Mouse (Mus musculus) forebrain, postnatal 0 days (tissue): Measurements from ENCODE around the gene Ccdc88c. TPM values are rescaled to one million over a fixed set of nuclear protein-coding genes. Genes with fewer than 3 reads are reported as not detected.

Experiments
- ATAC-seq: fragments of 200-750 bp; cut with Nextera tagmentation; 2 replicates; pipeline ENCODE4 v1.8.0; 2017; ENCODE audit warnings: mild to moderate bottlenecking, moderate library complexity
- DNase-seq: peaks from one replicate; pipeline ENCODE4 v3.0.0-alpha.2; 2015
- H3K27ac ChIP-seq: fragments of 300-500 bp; sonication (generic); 2 replicates; pipeline ENCODE4 v1.5.1; 2014; ENCODE audit warnings: low read depth, mild to moderate bottlenecking, antibody characterized with exemption, low read length, moderate library complexity, mixed read lengths
- H3K27me3 ChIP-seq: fragments of 300-500 bp; sonication (generic); 2 replicates; pipeline ENCODE4 v1.6.1; 2014; ENCODE audit warnings: mild to moderate bottlenecking, low read length, mixed read lengths; ENCODE audit not compliant: insufficient read depth
- H3K36me3 ChIP-seq: fragments of 300-500 bp; sonication (generic); 2 replicates; pipeline ENCODE4 v1.6.1; 2014; ENCODE audit warnings: mild to moderate bottlenecking, moderate library complexity; ENCODE audit not compliant: insufficient read depth
- H3K4me1 ChIP-seq: fragments of 300-500 bp; sonication (generic); 2 replicates; pipeline ENCODE4 v1.6.1; 2014; ENCODE audit warnings: antibody characterized with exemption; ENCODE audit not compliant: insufficient read depth
- H3K4me2 ChIP-seq: fragments of 300-500 bp; sonication (generic); 2 replicates; pipeline ENCODE4 v1.6.1; 2014; ENCODE audit warnings: low read depth, mild to moderate bottlenecking, moderate library complexity
- H3K4me3 ChIP-seq: fragments of 300-500 bp; sonication (generic); 2 replicates; pipeline ENCODE4 v1.5.1; 2014; ENCODE audit warnings: low read depth, low read length, mixed read lengths
- H3K9ac ChIP-seq: fragments of 300-500 bp; sonication (generic); 2 replicates; pipeline ENCODE4 v1.6.1; 2014; ENCODE audit warnings: mild to moderate bottlenecking
- H3K9me3 ChIP-seq: fragments of 300-500 bp; sonication (generic); 2 replicates; pipeline ENCODE4 v1.6.1; 2016; ENCODE audit warnings: low read length
- CTCF ChIP-seq: sonication (generic); IDR thresholded peaks from 2 replicates; pipeline ENCODE4 v1.5.1; 2016; ENCODE audit warnings: antibody characterized with exemption, control low read depth, low read depth
- WGBS: fragments of 180-500 bp; shearing (Covaris S2); extraction: QIAGEN DNeasy Blood & Tissue Kit; methylation state at CpG from one replicate; pipeline ENCODE4 v1.1.7; 2014; 5-methylcytosine and 5-hydroxymethylcytosine counted together
- polyA plus RNA-seq: library from polyadenylated mRNA; unstranded; fragments of >200 nt; fragmentation: Nextera tagmentation; extraction: Ambion mirVana; gene quantifications from 2 replicates; pipeline ENCODE4 v1.2.1, GENCODE M21; 2015
- total RNA-seq: library from RNA; depleted of rRNA; stranded (reverse); fragments of >200 nt; gene quantifications from 2 replicates; pipeline ENCODE4 v1.2.3, GENCODE M21; 2014

Gene Ccdc88c
- total and polyA plus RNA-seq, 2 experiments from 2014 or later: 14.6 to 31.5 TPM

DNA sequence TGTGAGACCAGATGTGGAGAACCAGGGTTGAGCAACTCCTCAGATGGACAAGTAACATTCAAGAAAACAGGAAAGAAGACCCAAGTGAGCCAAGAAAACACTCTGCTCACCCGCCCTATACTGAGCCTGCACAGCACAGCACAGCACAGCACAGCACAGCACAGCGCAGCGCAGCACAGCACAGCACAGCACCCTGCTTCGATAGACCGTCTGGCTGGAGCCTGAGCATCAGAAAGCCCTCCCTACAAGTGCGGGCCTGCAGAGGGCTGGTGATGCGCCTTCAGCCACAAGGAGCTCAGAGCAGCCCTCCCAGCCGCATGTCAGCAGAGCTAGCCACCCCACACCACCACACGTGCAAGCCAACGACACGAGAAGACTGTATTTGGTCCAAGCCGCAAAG, 61.5 kb downstream of the Ccdc88c start:
- peaks cover 22% of the 10 kb centered on the region; the same call in 1 of the 2 replicates for H3K36me3 ChIP-seq
- TF ChIP-seq CTCF: no peak
- no peak for DNase-seq
- H3K9me3 ChIP-seq: no peaks in the 10 kb centered on the region
- WGBS: 97% methylated on average over 12 of the region's 12 CpGs
- no peak overlapping the region for H3K9ac ChIP-seq
- no peaks in the 10 kb centered on the region for H3K27me3 ChIP-seq
- no peak overlapping the region for H3K4me2 ChIP-seq
- no peak for ATAC-seq
- no peaks in the 10 kb centered on the region for H3K4me1 ChIP-seq
- H3K27ac ChIP-seq: no peak overlapping the region
- H3K4me3 ChIP-seq: no peak overlapping the region

DNA sequence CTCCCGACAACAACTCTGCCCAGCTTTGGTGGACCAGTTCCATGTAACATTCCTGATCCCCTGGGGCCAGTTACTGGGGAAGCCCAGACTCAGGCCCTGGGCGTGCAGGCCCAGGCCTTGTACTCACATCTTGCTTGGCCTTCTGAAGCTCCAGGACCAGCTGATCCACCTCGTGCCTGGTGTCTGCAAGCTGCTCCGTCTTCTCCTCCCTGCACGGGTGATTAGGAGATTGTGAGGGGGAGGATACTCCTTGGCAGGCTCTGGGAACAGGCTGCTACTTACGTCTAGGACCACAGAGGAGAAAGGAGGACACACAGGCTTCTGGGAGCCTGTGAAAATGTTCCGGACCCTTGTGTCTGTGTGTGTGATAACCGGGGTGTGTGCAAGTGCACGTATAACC, 62.6 kb downstream of the Ccdc88c start:
- WGBS: 88% methylated on average over 9 of the region's 9 CpGs
- Histone ChIP-seq H3K36me3 (peaks cover 22% of the 10 kb centered on the region; the same call in 1 of the 2 replicates), H3K9me3 (no peaks in the 10 kb centered on the region), H3K4me1 (no peaks in the 10 kb centered on the region), H3K4me3 (no peak overlapping the region), H3K9ac (no peak overlapping the region), H3K27ac (no peak overlapping the region), H3K4me2 (no peak overlapping the region), H3K27me3 (no peaks in the 10 kb centered on the region)
- TF ChIP-seq CTCF: no peak
- DNase-seq: no peak
- ATAC-seq: no peak

DNA sequence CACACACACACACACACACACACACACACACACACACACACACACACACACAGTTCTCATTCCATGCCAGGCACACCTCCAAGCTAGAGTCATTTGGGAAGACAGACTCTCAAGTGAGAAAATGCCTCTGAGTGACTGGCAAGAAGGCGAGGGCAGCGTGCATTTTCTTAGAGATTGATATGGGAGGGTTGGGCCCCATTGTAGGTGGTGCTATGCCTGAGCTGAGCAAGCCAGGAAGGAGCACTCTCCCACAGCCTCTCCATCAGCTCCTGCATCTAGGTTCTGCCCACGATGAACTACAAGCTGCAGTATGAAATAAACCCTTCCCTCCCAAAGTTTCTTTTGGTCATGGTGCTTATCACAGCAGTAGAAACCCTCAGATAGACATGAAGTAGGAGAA, 63.6 kb downstream of the Ccdc88c start:
- Histone ChIP-seq H3K4me3 (no peak overlapping the region), H3K36me3 (peaks cover 22% of the 10 kb centered on the region; the same call in 1 of the 2 replicates), H3K27me3 (no peaks in the 10 kb centered on the region), H3K27ac (no peak overlapping the region), H3K4me2 (no peak overlapping the region), H3K4me1 (no peaks in the 10 kb centered on the region), H3K9me3 (no peaks in the 10 kb centered on the region), H3K9ac (no peak overlapping the region)
- no peak for TF ChIP-seq CTCF
- WGBS: 94% methylated on average over 3 of the region's 3 CpGs
- no peak for ATAC-seq
- no peak for DNase-seq

DNA sequence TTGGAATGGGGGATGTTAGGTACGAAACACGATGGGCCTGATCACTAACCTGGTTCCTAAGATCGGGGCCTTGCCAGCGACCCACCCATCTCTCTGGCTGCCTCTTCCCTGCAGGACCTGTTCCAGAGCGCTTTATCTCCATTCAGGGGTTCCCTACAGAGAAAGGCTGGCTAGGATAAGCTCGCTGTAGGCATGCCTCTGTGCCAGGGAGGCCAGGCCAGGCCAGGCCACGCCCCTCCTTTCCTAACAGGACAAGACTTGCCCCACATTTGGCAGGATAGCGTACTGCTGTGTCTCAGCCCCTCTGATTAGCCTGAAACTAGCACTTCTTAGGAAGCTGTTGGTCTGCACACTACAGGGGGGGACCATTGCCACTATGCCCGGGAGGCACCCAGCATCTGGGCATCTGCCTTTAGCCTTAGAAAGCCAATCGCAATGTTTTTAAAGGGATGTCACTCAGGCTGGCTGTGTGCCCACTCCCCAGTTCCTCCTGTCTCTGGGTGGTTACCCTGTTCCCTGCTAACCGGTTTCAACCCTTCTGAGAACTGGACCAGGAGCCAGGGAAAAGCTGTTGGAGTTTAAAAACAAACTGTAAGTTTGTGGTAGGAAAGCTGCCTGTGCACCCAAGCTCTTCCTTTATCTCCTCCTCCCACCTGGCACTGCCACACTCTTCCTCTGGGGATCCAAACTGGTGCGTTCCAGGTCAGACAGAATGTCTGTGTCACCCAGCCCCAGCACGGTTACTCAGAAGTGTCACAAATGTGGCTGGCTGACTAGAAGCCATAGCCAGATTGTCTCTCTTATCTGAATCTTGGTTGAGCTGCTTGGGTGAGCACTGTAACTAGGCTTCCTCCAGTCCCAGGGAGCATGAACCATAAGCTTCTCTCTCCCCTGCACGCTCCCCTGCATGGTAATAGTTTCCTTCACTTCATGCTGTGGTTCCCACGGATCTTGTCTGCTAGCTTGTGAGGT, 69.9 kb downstream of the Ccdc88c start:
- no peaks in the 10 kb centered on the region for H3K9me3 ChIP-seq
- H3K36me3 ChIP-seq: no peaks in the 10 kb centered on the region
- TF ChIP-seq CTCF: no peak
- ATAC-seq: peak; percentile 64
- no peak overlapping the region for H3K4me3 ChIP-seq
- H3K4me2 ChIP-seq: no peak overlapping the region
- H3K27ac ChIP-seq: no peak overlapping the region
- H3K9ac ChIP-seq: no peak overlapping the region
- no peaks in the 10 kb centered on the region for H3K4me1 ChIP-seq
- DNase-seq: peak; percentile 29
- WGBS: 51% methylated on average over 15 of the region's 15 CpGs
- no peaks in the 10 kb centered on the region; the same call in 1 of the 2 replicates for H3K27me3 ChIP-seq

DNA sequence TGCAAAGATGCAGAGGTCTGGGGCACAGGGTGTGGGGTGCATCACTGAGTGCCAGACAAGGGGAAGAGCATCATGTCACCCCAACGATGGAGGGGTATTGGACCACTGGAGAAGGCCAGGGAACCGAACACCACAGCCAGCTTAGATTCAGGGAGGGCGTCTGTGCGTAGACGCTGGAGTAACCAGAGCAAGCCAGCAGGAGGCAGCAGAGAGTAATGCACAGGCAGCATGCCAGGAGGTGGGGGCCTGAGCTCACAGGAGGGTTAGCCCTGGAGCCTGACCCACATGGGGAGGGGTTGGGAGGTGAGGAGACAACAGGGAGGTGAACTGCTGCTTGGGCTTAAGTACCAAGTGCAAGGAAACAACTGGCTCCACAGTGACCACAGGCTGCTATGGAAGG, 70.8 kb downstream of the Ccdc88c start:
- Histone ChIP-seq H3K27ac (0 out of 2 replicates have a peak overlapping the region, but pooled peaks have one; percentile 30), H3K36me3 (peaks cover 4% of the 10 kb centered on the region; the same call in 1 of the 2 replicates), H3K9me3 (no peaks in the 10 kb centered on the region), H3K4me3 (no peak overlapping the region), H3K4me2 (no peak overlapping the region), H3K9ac (no peak overlapping the region), H3K4me1 (no peaks in the 10 kb centered on the region), H3K27me3 (no peaks in the 10 kb centered on the region; the same call in 1 of the 2 replicates)
- DNase-seq (peak; percentile 83), ATAC-seq (peak; percentile 72)
- peak; percentile 99 for TF ChIP-seq CTCF
- WGBS: 17% methylated on average over 5 of the region's 5 CpGs

DNA sequence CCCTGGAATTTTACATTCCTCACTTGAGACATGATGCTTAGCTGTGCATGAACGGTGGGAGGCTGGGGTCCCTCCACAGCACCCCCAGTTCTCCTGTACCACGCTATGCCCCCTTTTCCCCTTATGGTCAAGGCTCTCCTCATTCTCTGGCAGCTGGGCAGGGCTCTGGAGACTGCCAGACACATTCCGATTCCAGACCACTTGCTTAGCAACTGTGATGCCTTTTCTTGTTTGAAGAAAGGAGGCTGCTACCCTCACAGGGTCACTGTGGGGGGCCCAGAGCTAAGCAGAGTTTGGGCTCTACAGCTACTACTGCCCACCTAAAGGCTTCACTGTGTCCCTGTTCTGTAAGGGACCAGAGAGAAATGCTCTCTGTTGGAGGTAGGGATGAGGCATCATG, 71.6 kb downstream of the Ccdc88c start:
- DNase-seq: no peak
- TF ChIP-seq CTCF: no peak

DNA sequence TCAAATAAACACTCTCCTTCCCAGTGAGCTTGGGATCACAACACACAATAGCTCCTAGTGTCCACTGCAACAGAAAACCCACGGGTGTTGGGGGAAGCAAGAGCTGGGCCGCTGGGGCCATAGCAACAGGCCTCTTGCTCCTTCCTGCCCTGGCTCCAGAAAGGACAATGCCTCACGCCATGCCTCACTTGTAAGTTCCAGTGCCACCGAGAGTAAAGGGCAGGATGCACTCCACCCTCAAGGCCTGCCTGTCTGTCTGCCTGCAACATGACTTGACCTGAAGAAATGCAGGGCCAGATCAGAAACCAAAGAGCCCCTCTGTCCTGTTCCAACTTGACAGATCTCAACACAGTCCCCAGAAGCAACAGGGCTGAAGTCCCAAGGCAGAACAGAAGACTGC, 72.0 kb downstream of the Ccdc88c start:
- TF ChIP-seq CTCF: no peak
- H3K4me1 ChIP-seq: no peaks in the 10 kb centered on the region
- 50% methylated on average over 4 of the region's 4 CpGs for WGBS
- ATAC-seq (no peak), DNase-seq (no peak)
- peaks cover 7% of the 10 kb centered on the region; the same call in 1 of the 2 replicates for H3K36me3 ChIP-seq
- no peak overlapping the region for H3K4me3 ChIP-seq
- H3K27ac ChIP-seq: no peak overlapping the region
- no peak overlapping the region for H3K4me2 ChIP-seq
- H3K27me3 ChIP-seq: no peaks in the 10 kb centered on the region; the same call in 1 of the 2 replicates
- H3K9ac ChIP-seq: no peak overlapping the region
- H3K9me3 ChIP-seq: no peaks in the 10 kb centered on the region

More for the DNA sequence above, 71.6 kb downstream of the Ccdc88c start:
- no peak overlapping the region for H3K4me2 ChIP-seq
- no peak overlapping the region for H3K4me3 ChIP-seq
- no peak overlapping the region for H3K27ac ChIP-seq
- peaks cover 7% of the 10 kb centered on the region; the same call in 1 of the 2 replicates for H3K36me3 ChIP-seq
- no peaks in the 10 kb centered on the region; the same call in 1 of the 2 replicates for H3K27me3 ChIP-seq
- no peaks in the 10 kb centered on the region for H3K9me3 ChIP-seq
- no peaks in the 10 kb centered on the region for H3K4me1 ChIP-seq
- peak; percentile 19; the same call in 1 of the 2 replicates for ATAC-seq
- 25% methylated on average over 3 of the region's 3 CpGs for WGBS
- no peak overlapping the region for H3K9ac ChIP-seq
